Mouse (Mus musculus): ENCODE data around the gene S100a1. TPM values are rescaled to one million over a fixed set of nuclear protein-coding genes. Genes with fewer than 3 reads are reported as not detected.

Gene S100a1
- total RNA-seq, 2 experiments from 2014 or later: 263 to 269 TPM

- no peak for DNase-seq
Observed at GRCm38 (mm10) chr3:90512276-90512675, 1.9 kb downstream of the S100a1 start.

DNA sequence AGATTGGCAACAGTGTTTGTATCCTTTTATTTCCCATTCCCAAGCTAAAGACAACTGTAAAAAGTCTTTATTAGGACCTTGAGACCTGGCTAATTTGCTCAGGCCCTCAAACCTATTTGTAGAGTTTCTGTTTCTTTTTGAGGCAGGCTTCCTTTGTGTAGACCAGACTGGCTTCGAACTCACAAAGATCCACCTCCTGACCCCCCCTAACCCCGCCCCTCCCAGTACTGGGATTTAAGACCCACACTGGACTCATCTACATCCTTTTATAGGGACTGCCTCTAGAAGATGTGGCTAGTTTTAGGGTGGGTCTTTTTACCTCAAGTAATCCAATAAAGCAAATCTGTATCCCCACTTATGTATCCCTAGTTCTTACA lies 4.5 kb downstream of the S100a1 start:
- no peak for DNase-seq

DNA sequence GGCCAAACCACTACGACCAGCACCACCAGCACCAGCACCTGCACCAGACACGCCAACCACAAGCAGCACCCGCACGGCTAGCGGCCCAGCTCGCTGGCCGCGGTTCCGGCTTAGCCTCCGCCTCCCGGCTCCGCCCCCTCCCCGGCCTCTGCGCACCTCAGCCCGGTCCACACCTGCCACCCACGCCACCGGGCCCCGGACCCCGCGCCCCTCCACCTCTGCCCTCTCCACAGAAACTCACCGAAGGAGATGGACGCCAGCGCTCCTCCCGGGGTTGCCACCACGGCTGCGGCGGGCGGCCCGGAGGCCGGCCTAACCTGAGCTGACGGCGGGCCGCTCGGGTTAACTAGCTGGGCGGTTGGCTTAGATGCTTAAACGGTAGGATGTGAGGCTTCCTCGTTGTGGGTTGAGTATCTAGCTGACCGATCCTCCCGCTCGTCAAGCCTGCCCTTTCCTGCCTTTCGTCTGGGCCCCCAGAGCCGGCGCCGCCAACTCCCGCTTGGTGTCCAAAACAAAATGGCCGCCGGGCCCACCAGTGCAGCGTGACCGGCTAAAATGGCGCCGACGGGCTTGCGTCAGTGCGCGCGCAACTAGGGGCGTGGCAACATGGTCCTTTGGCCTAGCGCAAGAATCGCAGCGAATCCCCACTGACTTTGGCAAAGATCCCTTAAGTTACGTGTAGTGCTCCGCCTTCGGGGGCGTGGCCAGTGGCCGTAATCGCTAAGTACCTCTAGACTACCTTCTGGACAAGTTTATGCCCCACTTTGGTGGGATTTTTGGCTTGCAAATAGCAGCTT lies 5.0 kb downstream of the S100a1 start, which contains the start of gene Chtop:
Gene Chtop (minus strand): TSS at position 549 of the 797 bp plus-strand sequence.
- DNase-seq: peak; percentile 100

DNA sequence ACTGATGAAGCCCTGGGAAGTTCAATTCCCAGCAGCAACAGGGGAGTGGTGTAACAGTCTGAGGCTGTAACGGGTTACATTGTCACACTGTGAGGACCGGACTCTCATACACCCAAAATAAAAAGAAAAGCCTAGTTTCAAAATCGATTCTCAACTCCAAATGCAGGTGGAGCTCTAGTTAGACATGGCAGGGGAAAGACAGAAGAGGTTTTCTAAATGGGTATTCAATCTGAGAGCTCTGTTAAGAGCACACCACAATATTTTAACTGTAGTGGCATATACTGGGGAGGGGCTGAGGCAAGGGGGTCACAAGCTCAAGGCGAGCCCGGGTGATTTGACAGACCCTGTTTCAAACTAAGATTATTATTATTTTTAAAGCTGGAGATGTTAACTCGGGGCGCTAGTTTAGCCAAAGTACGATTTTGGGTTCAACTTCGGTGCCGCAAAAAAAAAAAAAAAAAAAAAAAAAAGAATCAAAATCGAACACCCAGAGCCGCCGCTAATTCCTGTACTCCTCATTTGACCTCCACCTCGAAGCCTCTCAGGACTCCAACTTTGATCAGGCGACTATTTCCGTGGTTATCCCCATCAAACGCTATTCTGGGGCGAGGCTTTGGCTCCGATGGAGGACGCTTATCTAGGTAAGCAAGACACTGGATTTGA lies 5.8 kb downstream of the S100a1 start:
- DNase-seq: no peak

DNA sequence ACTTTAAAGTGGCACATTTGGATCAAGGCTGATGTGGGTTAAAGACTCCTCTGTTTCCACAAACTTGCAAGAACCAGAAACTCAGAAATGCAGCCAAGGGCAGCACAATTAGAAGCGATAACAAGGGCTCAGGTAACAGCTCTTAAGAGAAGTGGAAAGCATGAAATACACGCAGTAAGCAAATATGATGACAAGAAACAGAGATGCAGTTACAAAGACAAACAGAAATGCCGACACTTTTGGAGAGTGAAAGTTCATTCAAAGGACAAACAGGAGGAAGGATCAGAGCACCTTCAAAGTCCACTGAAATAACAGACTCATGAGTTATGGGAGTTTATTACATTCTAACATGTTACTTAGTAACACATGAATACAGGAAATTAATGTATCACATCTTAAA lies 7.8 kb downstream of the S100a1 start:
- no peak for DNase-seq

DNA sequence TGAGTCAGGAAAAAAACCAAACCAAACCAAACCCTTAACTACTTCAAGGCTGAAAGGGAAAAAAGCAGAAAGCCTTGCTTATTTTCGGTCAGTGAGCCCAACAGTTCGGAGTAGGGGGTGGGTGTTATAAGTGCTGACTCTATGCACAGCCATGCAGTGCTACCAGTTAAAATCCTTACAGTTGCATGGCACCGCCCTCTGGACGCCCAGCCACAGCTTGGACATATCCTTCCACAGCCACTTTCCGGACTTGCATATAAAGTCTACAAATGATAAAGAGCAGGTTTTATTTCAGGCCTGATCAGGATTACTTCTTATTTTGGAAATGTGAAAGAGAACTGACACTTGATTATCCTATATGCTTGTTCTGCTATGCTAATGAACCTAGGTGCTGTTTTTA lies 9.0 kb downstream of the S100a1 start:
- DNase-seq: no peak

DNA sequence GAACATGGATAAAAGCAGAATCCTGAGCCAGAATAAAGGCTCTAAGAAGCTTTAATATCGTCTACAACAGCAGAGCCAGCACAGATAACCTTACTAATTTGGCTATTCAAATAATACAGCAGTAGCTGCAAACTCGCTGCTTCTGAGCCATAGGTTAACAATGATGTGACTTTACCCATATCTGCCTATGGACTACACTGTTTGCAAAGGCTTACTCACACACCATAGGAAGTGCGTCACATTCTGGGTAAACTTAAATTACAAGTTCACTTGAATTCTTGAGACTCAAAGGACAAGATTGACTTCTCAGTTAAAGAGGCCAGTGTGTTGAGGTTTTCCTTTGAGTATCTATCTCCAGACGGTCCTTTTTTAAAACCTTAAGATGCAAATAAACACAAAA lies 10.7 kb downstream of the S100a1 start:
- no peak for DNase-seq

DNA sequence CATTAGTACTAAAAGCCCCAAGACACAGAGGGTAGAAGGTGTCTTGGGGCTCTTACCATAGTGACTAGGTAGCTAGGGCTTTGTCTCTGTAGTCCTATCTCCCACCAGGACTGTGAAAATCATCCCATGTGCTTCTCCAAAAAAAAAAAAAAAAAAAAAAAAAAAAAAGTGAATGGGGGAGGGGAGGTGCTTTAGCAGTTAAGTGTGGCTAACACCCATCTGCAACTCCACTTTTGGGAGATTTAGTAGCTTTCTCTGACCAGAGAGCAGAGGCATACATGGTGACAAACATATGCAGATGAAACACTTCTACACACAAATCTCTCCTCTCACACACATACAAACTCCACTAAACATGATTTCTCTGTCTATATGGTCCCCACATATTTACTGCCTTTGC lies 16.6 kb downstream of the S100a1 start:
- no peak for DNase-seq

DNA sequence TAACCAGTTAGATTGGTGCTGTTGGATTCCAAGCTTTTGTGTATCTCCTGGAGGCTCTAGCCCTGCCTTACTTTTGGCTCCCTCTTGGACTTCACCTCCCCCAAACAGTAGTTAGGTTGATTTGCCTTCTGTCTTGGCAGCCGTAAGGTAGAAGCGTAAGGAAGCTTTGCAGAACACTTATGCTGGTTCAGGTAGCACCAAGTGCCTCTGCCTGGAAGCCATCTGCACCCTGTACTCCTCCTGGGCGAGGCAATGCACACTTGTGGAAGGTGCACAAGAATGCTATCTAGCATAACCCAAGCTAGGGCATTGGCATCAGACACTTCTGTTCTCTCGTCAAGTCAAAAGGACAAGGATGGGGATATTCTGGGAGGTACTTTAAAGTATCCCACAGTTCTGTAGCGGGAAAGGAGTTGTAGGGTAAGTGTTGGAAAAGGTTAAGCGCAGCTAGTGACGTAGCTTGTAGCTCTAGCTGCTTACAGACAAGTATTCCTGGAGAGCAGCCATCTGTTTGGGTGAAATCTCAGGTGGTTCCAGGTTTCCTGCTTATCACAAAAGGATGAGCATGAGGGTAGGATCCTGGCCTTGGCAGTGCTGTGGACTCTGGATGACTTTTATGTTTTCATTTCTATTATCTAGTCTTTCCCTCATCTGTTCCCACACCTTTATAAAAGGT lies 18.2 kb downstream of the S100a1 start:
- DNase-seq: no peak

- no peak for DNase-seq
Observed at GRCm38 (mm10) chr3:90493831-90494540, 20.2 kb downstream of the S100a1 start.

DNA sequence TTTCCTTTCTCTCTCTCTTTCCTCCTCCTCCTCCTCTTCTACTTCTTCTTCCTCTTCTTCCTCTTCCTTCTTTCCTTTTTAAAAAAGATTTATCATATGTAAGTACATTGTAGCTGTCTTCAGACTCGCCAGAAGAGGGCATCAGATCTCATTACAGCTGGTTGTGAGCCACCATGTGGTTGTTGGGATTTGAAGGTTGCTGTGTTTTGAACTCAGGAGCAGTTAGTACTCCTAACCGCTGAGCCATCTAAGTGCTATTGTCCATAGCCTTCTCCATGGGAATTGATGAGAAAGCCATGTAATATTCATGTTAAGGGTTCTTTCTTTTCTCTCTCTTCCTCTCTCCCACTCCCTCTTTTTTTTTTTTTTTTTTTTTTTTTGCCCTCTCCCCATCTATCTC lies 22.8 kb downstream of the S100a1 start:
- no peak for DNase-seq

DNA sequence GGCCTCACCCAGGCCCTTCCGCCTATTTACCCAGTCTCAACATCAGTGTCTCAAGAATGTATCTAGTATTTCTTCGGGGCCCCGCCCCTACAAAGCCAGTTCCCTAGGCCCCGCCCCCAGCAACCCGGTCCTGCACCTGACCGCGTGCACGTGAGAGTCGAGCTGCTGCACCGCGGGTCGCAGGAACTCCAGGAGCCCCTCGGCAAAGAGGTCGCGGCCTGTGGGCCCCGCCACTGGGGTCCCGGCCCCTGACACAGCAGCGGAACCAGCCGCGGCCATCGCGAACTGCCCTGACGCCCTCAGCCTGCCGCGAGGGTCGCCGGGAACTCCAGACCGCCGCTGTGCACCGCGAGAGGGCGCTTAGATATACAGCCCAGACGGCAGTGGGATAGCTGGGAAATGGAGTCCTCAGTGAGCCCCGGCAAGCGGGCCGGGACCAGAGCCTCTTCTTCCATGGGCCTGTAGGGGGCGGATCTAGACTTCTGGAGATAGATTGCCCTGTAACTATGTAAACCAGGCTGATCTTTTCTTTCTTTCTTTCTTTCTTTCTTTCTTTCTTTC lies 23.4 kb downstream of the S100a1 start, which contains the start of gene Snapin:
Gene Snapin (minus strand): TSS at position 338 of the 561 bp plus-strand sequence.
- peak; percentile 96 for DNase-seq

DNA sequence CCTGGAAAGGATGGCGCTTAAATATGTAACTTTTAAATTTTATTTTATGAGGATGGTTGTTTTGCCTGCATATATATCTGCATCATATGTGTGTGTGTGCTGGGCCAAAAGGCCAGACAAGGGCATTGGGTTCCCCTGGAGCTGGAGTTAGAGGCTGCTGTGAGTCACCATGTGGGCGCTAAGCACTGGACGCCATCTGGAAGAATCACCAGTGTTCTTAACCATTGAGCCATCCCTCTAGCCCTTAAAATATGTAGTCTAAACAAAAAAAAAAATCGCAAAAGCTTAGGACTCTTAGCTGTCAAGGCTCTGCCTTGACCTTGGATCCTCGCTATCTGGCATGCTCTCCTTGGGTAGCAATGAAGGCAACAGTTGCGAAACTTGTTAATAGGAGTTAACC lies 25.6 kb downstream of the S100a1 start:
- DNase-seq: no peak

DNA sequence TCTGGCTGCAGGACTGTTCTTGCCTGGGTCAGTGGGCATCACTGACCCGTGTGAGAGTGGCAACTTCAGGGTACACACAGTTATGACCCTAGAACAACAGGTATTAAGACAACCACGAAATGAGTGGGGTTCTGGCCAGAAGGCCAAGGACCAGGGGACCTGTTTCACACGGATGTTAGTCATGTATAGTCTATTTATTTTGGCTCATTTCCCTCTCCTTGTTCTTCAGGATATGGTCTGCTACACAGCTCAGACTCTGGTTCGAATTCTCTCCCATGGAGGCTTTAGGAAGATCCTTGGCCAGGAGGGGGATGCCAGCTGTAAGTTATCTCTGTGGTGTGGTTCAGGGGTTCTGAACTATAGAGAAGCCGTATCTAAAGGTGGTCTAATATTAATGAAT lies 27.2 kb downstream of the S100a1 start:
- no peak for DNase-seq

DNA sequence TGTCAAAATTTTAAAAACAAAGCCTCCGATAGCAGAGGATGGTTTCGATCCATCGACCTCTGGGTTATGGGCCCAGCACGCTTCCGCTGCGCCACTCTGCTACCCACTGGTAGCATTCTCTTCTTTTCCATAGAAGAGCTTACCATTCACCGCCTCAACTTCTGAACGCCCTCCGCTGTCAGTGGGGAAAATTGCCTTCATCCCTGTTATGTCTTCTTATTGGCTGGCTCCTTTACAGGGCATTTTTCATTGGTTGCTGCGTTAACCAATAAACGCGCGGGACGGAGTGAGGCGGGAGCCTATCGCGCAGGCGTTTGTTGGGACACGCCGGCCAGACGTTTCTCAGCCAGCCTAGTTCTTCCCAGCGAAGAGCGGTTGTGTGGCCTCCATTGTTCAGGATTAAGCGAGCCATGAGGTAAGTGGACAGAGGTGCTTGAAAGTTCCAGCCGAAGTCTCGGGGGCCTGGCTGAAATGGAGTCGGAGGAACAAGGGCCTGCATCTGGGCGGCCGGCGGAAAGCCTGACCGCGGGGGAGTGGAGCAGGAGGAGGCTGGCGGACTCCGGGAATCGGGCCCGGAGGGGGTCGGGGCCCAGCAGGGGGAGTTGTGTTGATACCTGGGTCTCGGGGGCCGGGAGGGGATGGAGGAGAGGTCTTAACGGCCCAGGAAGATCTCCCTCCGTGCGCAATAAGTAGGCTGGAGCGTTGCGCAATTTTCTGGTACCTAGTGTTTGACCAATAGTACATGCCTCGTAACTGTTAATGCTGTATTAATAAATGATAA lies 38.2 kb downstream of the S100a1 start, which contains the start of gene Ilf2:
Gene Ilf2 (plus strand): TSS at position 296 of the 781 bp plus-strand sequence.
- DNase-seq: peak; percentile 95

GRCm38 (mm10) chr3:90475151-90475830 lies 38.9 kb downstream of the S100a1 start:
- DNase-seq: no peak

DNA sequence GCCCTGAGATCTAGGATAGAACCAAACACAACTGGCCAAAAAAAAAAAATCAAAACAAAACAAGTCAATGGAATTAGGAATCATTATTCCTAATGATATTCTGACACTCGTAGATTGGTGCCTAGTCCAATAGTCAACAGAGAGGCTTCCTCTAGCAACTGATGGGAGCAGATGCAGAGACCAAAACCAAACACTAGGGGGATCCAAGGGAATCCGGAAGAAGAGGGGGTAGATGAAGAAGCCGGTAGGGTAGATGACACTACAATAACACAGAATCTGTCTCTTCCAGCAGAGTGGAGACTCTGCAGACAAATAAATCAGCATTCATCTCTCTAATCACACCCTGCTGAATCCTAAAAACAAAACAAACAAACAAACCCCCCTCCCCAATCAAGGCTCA lies 42.0 kb downstream of the S100a1 start:
- peak; percentile 66 for DNase-seq

DNA sequence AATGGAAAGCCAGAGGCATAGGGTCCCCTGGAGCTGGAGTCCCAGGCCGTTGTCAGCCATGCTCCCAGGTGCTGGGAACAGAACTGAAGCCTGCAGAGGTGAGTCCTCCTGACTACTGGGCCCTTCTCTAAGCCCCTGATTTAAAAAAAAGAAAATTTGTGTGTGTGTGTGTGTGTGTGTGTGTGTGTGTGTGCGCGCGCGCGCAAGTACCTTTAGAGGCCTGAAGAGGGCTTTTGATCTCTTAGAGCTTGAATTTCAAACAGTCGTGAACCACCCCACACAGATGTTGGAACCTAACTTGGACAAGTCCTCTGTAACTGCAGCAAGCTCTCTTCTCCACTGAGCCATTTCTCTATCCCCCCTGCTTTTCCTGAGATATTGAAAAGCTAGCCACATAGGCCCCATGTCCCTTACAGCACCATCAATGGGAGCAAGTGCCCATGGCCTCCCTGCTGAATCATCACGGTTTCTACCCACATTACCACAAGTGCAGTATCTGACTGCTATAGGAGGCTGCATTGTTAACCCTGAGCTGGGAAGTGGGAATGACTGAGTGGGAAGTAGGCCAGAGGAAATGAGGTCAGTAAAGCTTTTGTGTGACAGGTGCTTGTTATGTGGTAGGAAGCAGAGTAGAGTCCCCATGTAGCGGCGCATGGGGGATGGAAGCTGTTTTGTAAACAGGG lies 46.4 kb downstream of the S100a1 start:
- no peak for DNase-seq

- peak; percentile 77 for DNase-seq
Observed at GRCm38 (mm10) chr3:90466311-90466766, 47.9 kb downstream of the S100a1 start.

All from adrenal gland, postnatal 10 days (tissue).